Mouse (Mus musculus): ENCODE measurements around the gene Pcsk6.

DNA sequence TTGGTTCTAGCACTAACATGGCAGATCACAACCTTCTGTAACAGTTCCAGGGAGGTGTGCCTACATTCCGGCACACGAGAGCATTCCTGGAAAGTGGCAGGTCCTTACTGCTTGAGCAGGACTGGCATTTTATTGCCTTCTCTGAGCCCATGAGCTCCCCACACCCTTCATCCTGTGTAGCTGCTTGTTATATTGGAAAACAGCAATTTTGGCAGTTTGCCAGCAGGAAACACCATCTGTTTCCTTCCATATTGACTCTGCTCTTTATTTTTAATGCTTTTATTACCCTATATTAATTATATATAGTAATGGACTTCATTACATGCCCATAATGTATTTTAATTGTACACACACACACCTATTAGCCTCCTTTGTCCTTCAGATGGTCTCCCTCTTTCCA, 214.9 kb downstream of the Pcsk6 start:
- TF ChIP-seq CEBPB (IDR thresholded peaks at IDR 0.05; ENCODE audit: insufficient read depth, poor library complexity, severe bottlenecking) (no peak), POLR2A (IDR thresholded peaks at IDR 0.05; ENCODE audit: insufficient read length, low read depth) (no peak), TCF3 (IDR thresholded peaks at IDR 0.05; ENCODE audit: insufficient read length, low read depth) (no peak), REST (IDR thresholded peaks at IDR 0.05; ENCODE audit: insufficient read depth, insufficient read length) (no peak)

Measured in myocyte (in vitro differentiated cells).